Mouse (Mus musculus) heart, postnatal 36 days (tissue): ENCODE results near the gene Syngr3. TPM values are rescaled to one million over a fixed set of nuclear protein-coding genes. Genes with fewer than 3 reads are reported as not detected.
"Not testable (repeated sequence)": the region's sequence is repeated elsewhere in the genome, so short reads cannot be mapped to it uniquely, and the experiment has no call there.

Experiments
- DNase-seq, 2 experiments: peaks; one replicate each; pipeline ENCODE4 v3.0.0; 2021 to 2022
- intact Hi-C: fragments of 180-260 bp; cut with DNase I; formaldehyde crosslinking; loops from one replicate; pipeline ENCODE4 v1.15.1; 2025
- total RNA-seq, 2 experiments: library from RNA; stranded (reverse); gene quantifications; 2 replicates each; pipeline ENCODE4 v1.2.3; 2021

Syngr3 gene
- total RNA-seq, 2 experiments from 2014 or later, result 0.14 to 0.22 TPM

GRCm38 (mm10) chr17:24687599-24687998, 2.2 kb downstream of the Syngr3 start:
- intact Hi-C loops, result no loop called here
- no peak for DNase-seq

GRCm38 (mm10) chr17:24687146-24687595, 2.6 kb downstream of the Syngr3 start:
- intact Hi-C loops, result no loop called here
- DNase-seq, result peak; percentile 41 to 51

- no peak for DNase-seq
- intact Hi-C loops, result no loop called here
Observed at GRCm38 (mm10) chr17:24686514-24686913, 3.2 kb downstream of the Syngr3 start.

- DNase-seq, result no peak
- intact Hi-C loops, result no loop called here
Observed at GRCm38 (mm10) chr17:24677500-24678080, 12.2 kb downstream of the Syngr3 start.

- intact Hi-C loops, result no loop called here
Observed at GRCm38 (mm10) chr17:24676877-24677276, 12.9 kb downstream of the Syngr3 start.

GRCm38 (mm10) chr17:24676187-24676586, 13.6 kb downstream of the Syngr3 start:
- intact Hi-C loops, result no loop called here
- peak; percentile 68 to 69 for DNase-seq

More at GRCm38 (mm10) chr17:24676877-24677276, 12.9 kb downstream of the Syngr3 start:
- no peak for DNase-seq

GRCm38 (mm10) chr17:24674277-24674676, 15.5 kb downstream of the Syngr3 start:
- no peak for DNase-seq
- intact Hi-C loops, result no loop called here

- intact Hi-C loops, result no loop called here
Observed at GRCm38 (mm10) chr17:24672141-24672540, 17.6 kb downstream of the Syngr3 start.

GRCm38 (mm10) chr17:24671346-24671745, 18.4 kb downstream of the Syngr3 start:
- intact Hi-C loops, result loop anchor here (2.0 kb wide), 1 partner anchor 23 kb away; no protein-coding TSS in a partner anchor
- no peak for DNase-seq

More at GRCm38 (mm10) chr17:24672141-24672540, 17.6 kb downstream of the Syngr3 start:
- DNase-seq, result peak; percentile 48 to 53

GRCm38 (mm10) chr17:24670246-24670844, 19.4 kb downstream of the Syngr3 start:
- DNase-seq, result no peak
- intact Hi-C loops, result loop anchor here (2.0 kb wide), 1 partner anchor 24 kb away; no protein-coding TSS in a partner anchor

GRCm38 (mm10) chr17:24669545-24670245, 20.1 kb downstream of the Syngr3 start, which contains the start of gene Zfp598:
Zfp598 (plus strand) TSS chr17:24669687.
- intact Hi-C loops, result loop anchor here (2.0 to 5.0 kb wide), 4 partner anchors 25 to 192 kb away; partner anchors contain the start of genes Mlst8, Nthl1 and Tsc2

GRCm38 (mm10) chr17:24669214-24669544, 20.6 kb downstream of the Syngr3 start:
- not testable (repeated sequence) for DNase-seq
- intact Hi-C loops, result loop anchor here (5.0 kb wide), 3 partner anchors 37 to 192 kb away; partner anchors contain the start of genes Mlst8, Nthl1 and Tsc2

More at GRCm38 (mm10) chr17:24669545-24670245, 20.1 kb downstream of the Syngr3 start, which contains the start of gene Zfp598:
- peak; percentile 96 to 98 for DNase-seq

GRCm38 (mm10) chr17:24667416-24667815, 22.3 kb downstream of the Syngr3 start:
- peak; percentile 62 to 63 for DNase-seq
- intact Hi-C loops, result loop anchor here (5.0 kb wide), 3 partner anchors 35 to 190 kb away; partner anchors contain the start of genes Mlst8, Nthl1 and Tsc2

- DNase-seq, result not testable (repeated sequence)
- intact Hi-C loops, result loop anchor here (5.0 kb wide), 3 partner anchors 35 to 190 kb away; partner anchors contain the start of genes Mlst8, Nthl1 and Tsc2
Observed at GRCm38 (mm10) chr17:24667011-24667410, 22.7 kb downstream of the Syngr3 start.

- intact Hi-C loops, result no loop called here
- DNase-seq, result no peak
Observed at GRCm38 (mm10) chr17:24658017-24658758, 31.6 kb downstream of the Syngr3 start, which contains the start of gene Npw. Npw (minus strand) TSS chr17:24658457.

GRCm38 (mm10) chr17:24654969-24655368, 34.8 kb downstream of the Syngr3 start:
- intact Hi-C loops, result loop anchor here (1.0 kb wide), 1 partner anchor 115 kb away; no protein-coding TSS in a partner anchor
- DNase-seq, result no peak

GRCm38 (mm10) chr17:24653967-24654710, 35.6 kb downstream of the Syngr3 start:
- intact Hi-C loops, result loop anchor here (1.0 kb wide), 1 partner anchor 114 kb away; no protein-coding TSS in a partner anchor
- DNase-seq, result peak; percentile 82 to 85

- no peak for DNase-seq
- intact Hi-C loops, result loop anchor here (2.0 kb wide), 1 partner anchor 19 kb away; the partner anchor contains the start of genes Nthl1 and Tsc2
Observed at GRCm38 (mm10) chr17:24651835-24652234, 37.9 kb downstream of the Syngr3 start.

GRCm38 (mm10) chr17:24650766-24651165, 39.0 kb downstream of the Syngr3 start:
- intact Hi-C loops, result loop anchor here (2.0 kb wide), 1 partner anchor 18 kb away; the partner anchor contains the start of genes Nthl1 and Tsc2
- DNase-seq, result no peak
